Mouse (Mus musculus): ENCODE measurements around the gene Rcn3. TPM values are rescaled to one million over a fixed set of nuclear protein-coding genes. Genes with fewer than 3 reads are reported as not detected.

Rcn3 gene
- total and polyA plus RNA-seq, 3 experiments: 26.5 to 93.3 (median 50.3) TPM

- no peak for DNase-seq
Observed at GRCm38 (mm10) chr7:45048923-45049657, 42.9 kb downstream of the Rcn3 start.

GRCm38 (mm10) chr7:45048001-45048890 lies 43.8 kb downstream of the Rcn3 start:
- DNase-seq: no peak

- no peak for DNase-seq
Observed at GRCm38 (mm10) chr7:45047491-45047890, 44.5 kb downstream of the Rcn3 start.

- no peak for DNase-seq
Observed at GRCm38 (mm10) chr7:45046853-45047350, 45.1 kb downstream of the Rcn3 start.

- no peak for DNase-seq
Observed at GRCm38 (mm10) chr7:45045741-45046140, 46.3 kb downstream of the Rcn3 start.

GRCm38 (mm10) chr7:45043307-45043706 lies 48.7 kb downstream of the Rcn3 start:
- DNase-seq: no peak

- no peak for DNase-seq
Observed at GRCm38 (mm10) chr7:45040851-45041250, 51.2 kb downstream of the Rcn3 start.

- DNase-seq: no peak
Observed at GRCm38 (mm10) chr7:45038411-45038810, 53.6 kb downstream of the Rcn3 start.

GRCm38 (mm10) chr7:45037720-45038361 lies 54.2 kb downstream of the Rcn3 start:
- DNase-seq: peak; percentile 68

GRCm38 (mm10) chr7:45036702-45037101 lies 55.3 kb downstream of the Rcn3 start:
- DNase-seq: no peak

GRCm38 (mm10) chr7:45035631-45036030 lies 56.4 kb downstream of the Rcn3 start:
- DNase-seq: no peak

GRCm38 (mm10) chr7:45033722-45034359 lies 58.2 kb downstream of the Rcn3 start:
- DNase-seq: no peak

Small RNA genes within 50 kb of the gene (microRNA-seq; reads per million reads assigned to microRNA genes)
- gene Mir150 (774 to 869 reads per million in 2 experiments), gene Mir5121 (36.7 to 70.3 reads per million in 2 experiments)

Other genes starting within 250 kb of the Rcn3 start
Only the 30 nearest of the 35 such genes appear.
- gene Ptov1, start 222.4 kb downstream of the Rcn3 start, total RNA-seq (2021): 100 to 1,000 TPM; 227 TPM
- gene Ptov1, start 222.4 kb downstream of the Rcn3 start, polyA plus RNA-seq (2012; rRNA removed): 492 and 493 TPM in 2 replicates
- gene Med25, start 199.5 kb downstream of the Rcn3 start, total RNA-seq (2021): 100 to 1,000 TPM in 1 of 2 experiments, 10 to 100 TPM in 1; 80.8 to 105 TPM
- 635 and 723 TPM in 2 replicates for gene Med25, start 199.5 kb downstream of the Rcn3 start, polyA plus RNA-seq (2012; rRNA removed)
- gene Fuz, start 196.1 kb downstream of the Rcn3 start, total RNA-seq (2021): 10 to 100 TPM; 24.2 to 28.0 TPM
- 203 and 213 TPM in 2 replicates for gene Fuz, start 196.1 kb downstream of the Rcn3 start, polyA plus RNA-seq (2012; rRNA removed)
- 100 to 1,000 TPM in 1 of 2 experiments, 10 to 100 TPM in 1; 86.3 to 105 TPM for gene Ap2a1, start 162.7 kb downstream of the Rcn3 start, total RNA-seq (2021)
- 119 and 121 TPM in 2 replicates for gene Ap2a1, start 162.7 kb downstream of the Rcn3 start, polyA plus RNA-seq (2012; rRNA removed)
- not detected for gene Tsks, start 149.0 kb downstream of the Rcn3 start, total RNA-seq (2021)
- gene Tsks, start 149.0 kb downstream of the Rcn3 start, polyA plus RNA-seq (2012; rRNA removed): 0.13 and 0.31 TPM in 2 replicates
- 10 to 100 TPM in 1 of 2 experiments, 1 to 10 TPM in 1; 7.3 to 13.5 TPM for gene Cpt1c, start 117.4 kb downstream of the Rcn3 start, total RNA-seq (2021)
- 29.6 and 37.5 TPM in 2 replicates for gene Cpt1c, start 117.4 kb downstream of the Rcn3 start, polyA plus RNA-seq (2012; rRNA removed)
- 100 to 1,000 TPM; 166 to 234 TPM for gene Prmt1, start 105.7 kb downstream of the Rcn3 start, total RNA-seq (2021)
- gene Prmt1, start 105.7 kb downstream of the Rcn3 start, polyA plus RNA-seq (2012; rRNA removed): 101 and 122 TPM in 2 replicates
- gene Irf3, start 94.6 kb downstream of the Rcn3 start, total RNA-seq (2021): 100 to 1,000 TPM; 105 to 130 TPM
- 93.3 and 98.1 TPM in 2 replicates for gene Irf3, start 94.6 kb downstream of the Rcn3 start, polyA plus RNA-seq (2012; rRNA removed)
- gene Bcl2l12, start 93.5 kb downstream of the Rcn3 start, total RNA-seq (2021): 10 to 100 TPM; 20.1 to 20.3 TPM
- 40.4 and 50.3 TPM in 2 replicates for gene Bcl2l12, start 93.5 kb downstream of the Rcn3 start, polyA plus RNA-seq (2012; rRNA removed)
- 10 to 100 TPM; 72.0 to 83.7 TPM for gene Scaf1, start 75.9 kb downstream of the Rcn3 start, total RNA-seq (2021)
- gene Scaf1, start 75.9 kb downstream of the Rcn3 start, polyA plus RNA-seq (2012; rRNA removed): 117 and 121 TPM in 2 replicates
- 100 to 1,000 TPM in 1 of 2 experiments, 10 to 100 TPM in 1; 93.7 to 118 TPM for gene Rras, start 74.3 kb downstream of the Rcn3 start, total RNA-seq (2021)
- gene Rras, start 74.3 kb downstream of the Rcn3 start, polyA plus RNA-seq (2012; rRNA removed): 161 and 176 TPM in 2 replicates
- gene Prr12, start 39.3 kb downstream of the Rcn3 start, total RNA-seq (2021): 10 to 100 TPM; 40.2 to 49.7 TPM
- gene Prr12, start 39.3 kb downstream of the Rcn3 start, polyA plus RNA-seq (2012; rRNA removed): 17.7 and 21.3 TPM in 2 replicates
- gene Nosip, start 29.8 kb downstream of the Rcn3 start, total RNA-seq (2021): 10 to 100 TPM; 40.2 to 58.1 TPM
- gene Nosip, start 29.8 kb downstream of the Rcn3 start, polyA plus RNA-seq (2012; rRNA removed): 89.9 and 97.9 TPM in 2 replicates
- gene Prrg2, start 29.5 kb downstream of the Rcn3 start, total RNA-seq (2021): 10 to 100 TPM; 20.9 to 21.9 TPM
- gene Prrg2, start 29.5 kb downstream of the Rcn3 start, polyA plus RNA-seq (2012; rRNA removed): 70.3 and 85.2 TPM in 2 replicates
- 100 to 1,000 TPM in 1 of 2 experiments, 10 to 100 TPM in 1; 84.8 to 154 TPM for gene Fcgrt, start 11.6 kb upstream of the Rcn3 start, total RNA-seq (2021)
- gene Fcgrt, start 11.6 kb upstream of the Rcn3 start, polyA plus RNA-seq (2012; rRNA removed): 186 and 187 TPM in 2 replicates
- gene Rps11, start 32.2 kb upstream of the Rcn3 start, total RNA-seq (2021): 1,000 to 10,000 TPM; 1,290 to 1,478 TPM
- 60.0 and 80.0 TPM in 2 replicates for gene Rps11, start 32.2 kb upstream of the Rcn3 start, polyA plus RNA-seq (2012; rRNA removed)
- 1,000 to 10,000 TPM; 1,285 to 1,750 TPM for gene Rpl13a, start 36.5 kb upstream of the Rcn3 start, total RNA-seq (2021)
- 476 and 515 TPM in 2 replicates for gene Rpl13a, start 36.5 kb upstream of the Rcn3 start, polyA plus RNA-seq (2012; rRNA removed)
- not detected for gene Gm45713, start 44.0 kb upstream of the Rcn3 start, total RNA-seq (2021)
- 6.3 and 7.4 TPM in 2 replicates for gene Gm45713, start 44.0 kb upstream of the Rcn3 start, polyA plus RNA-seq (2012; rRNA removed)
- 10 to 100 TPM; 20.5 to 25.3 TPM for gene Flt3l, start 44.2 kb upstream of the Rcn3 start, total RNA-seq (2021)
- 122 TPM in 2 replicates for gene Flt3l, start 44.2 kb upstream of the Rcn3 start, polyA plus RNA-seq (2012; rRNA removed)
- gene Pih1d1, start 62.1 kb upstream of the Rcn3 start, total RNA-seq (2021): 10 to 100 TPM; 52.2 to 69.2 TPM
- gene Pih1d1, start 62.1 kb upstream of the Rcn3 start, polyA plus RNA-seq (2012; rRNA removed): 46.1 and 50.8 TPM in 2 replicates
- gene Aldh16a1, start 62.4 kb upstream of the Rcn3 start, total RNA-seq (2021): 10 to 100 TPM; 81.3 to 92.6 TPM
- 84.4 and 86.6 TPM in 2 replicates for gene Aldh16a1, start 62.4 kb upstream of the Rcn3 start, polyA plus RNA-seq (2012; rRNA removed)
- gene Slc17a7, start 71.7 kb upstream of the Rcn3 start, total RNA-seq (2021): under 1 TPM; 0.14 to 0.35 TPM
- gene Slc17a7, start 71.7 kb upstream of the Rcn3 start, polyA plus RNA-seq (2012; rRNA removed): 0.10 and 0.11 TPM in 2 replicates
- not detected for gene Gfy, start 87.3 kb upstream of the Rcn3 start, total RNA-seq (2021)
- gene Gfy, start 87.3 kb upstream of the Rcn3 start, polyA plus RNA-seq (2012; rRNA removed): not detected in 2 replicates
- not detected for gene Pth2, start 88.8 kb upstream of the Rcn3 start, total RNA-seq (2021)
- gene Pth2, start 88.8 kb upstream of the Rcn3 start, polyA plus RNA-seq (2012; rRNA removed): not detected in 2 replicates
- gene Ccdc155, start 112.7 kb upstream of the Rcn3 start, total RNA-seq (2021): under 1 TPM in 1 of 2 experiments, not detected in 1; 0.14 TPM
- gene Ccdc155, start 112.7 kb upstream of the Rcn3 start, polyA plus RNA-seq (2012; rRNA removed): 0.30 TPM in 2 replicates
- gene Dkkl1, start 119.9 kb upstream of the Rcn3 start, total RNA-seq (2021): not detected
- not detected in 2 replicates for gene Dkkl1, start 119.9 kb upstream of the Rcn3 start, polyA plus RNA-seq (2012; rRNA removed)
- gene Tead2, start 123.5 kb upstream of the Rcn3 start, total RNA-seq (2021): 1 to 10 TPM; 8.3 to 9.2 TPM
- gene Tead2, start 123.5 kb upstream of the Rcn3 start, polyA plus RNA-seq (2012; rRNA removed): 12.4 and 12.6 TPM in 2 replicates
- gene Cd37, start 146.9 kb upstream of the Rcn3 start, total RNA-seq (2021): 1 to 10 TPM; 2.9 to 5.2 TPM
- gene Cd37, start 146.9 kb upstream of the Rcn3 start, polyA plus RNA-seq (2012; rRNA removed): 10.9 and 14.3 TPM in 2 replicates
- gene Slc6a16, start 148.9 kb upstream of the Rcn3 start, total RNA-seq (2021): not detected
- 0.04 TPM in 1 of 2 replicates, not detected in the other for gene Slc6a16, start 148.9 kb upstream of the Rcn3 start, polyA plus RNA-seq (2012; rRNA removed)
- gene Slc6a21, start 185.3 kb upstream of the Rcn3 start, total RNA-seq (2021): not detected
- gene Slc6a21, start 185.3 kb upstream of the Rcn3 start, polyA plus RNA-seq (2012; rRNA removed): not detected in 2 replicates